Mouse (Mus musculus): ENCODE results near the gene Arsg. TPM values are rescaled to one million over a fixed set of nuclear protein-coding genes. Genes with fewer than 3 reads are reported as not detected.

Arsg gene
- polyA plus RNA-seq, 1 experiment from 2014 or later: 6.2 TPM

- DNase-seq (ENCODE audit: low spot score) (no peak), ATAC-seq (peak; percentile 38)
- Histone ChIP-seq H3K4me1 (ENCODE audit: control insufficient read depth, insufficient read depth, low read length) (peaks cover 18% of the 10 kb centered on the region), H3K36me3 (ENCODE audit: control insufficient read depth, insufficient read depth, low read length) (no peaks in the 10 kb centered on the region), H3K27ac (ENCODE audit: low read depth, low read length) (peak overlapping the region; percentile 92), H3K9me3 (replicated peaks; ENCODE audit: control insufficient read depth, low read length) (no peaks in the 10 kb centered on the region), H3K4me2 (ENCODE audit: low read length) (peak overlapping the region; percentile 85), H3K9ac (ENCODE audit: low read length) (peak overlapping the region; percentile 80), H3K27me3 (replicated peaks; ENCODE audit: control insufficient read depth, insufficient read depth, low read length) (no peaks in the 10 kb centered on the region), H3K4me3 (ENCODE audit: low read depth, low read length) (peak overlapping the region; percentile 78)
- 9% methylated on average over 14 of the region's 14 CpGs for WGBS
Observed at GRCm38 (mm10) chr11:109474086-109474742, 1.0 kb downstream of the Arsg start.

- WGBS: 72% methylated on average over 13 of the region's 13 CpGs
- DNase-seq (ENCODE audit: low spot score): no peak
- no peak for ATAC-seq
- H3K4me1 ChIP-seq (ENCODE audit: control insufficient read depth, insufficient read depth, low read length): peaks cover 18% of the 10 kb centered on the region
- no peaks in the 10 kb centered on the region for H3K36me3 ChIP-seq (ENCODE audit: control insufficient read depth, insufficient read depth, low read length)
- H3K27ac ChIP-seq (ENCODE audit: low read depth, low read length): no peak overlapping the region
- H3K9me3 ChIP-seq (replicated peaks; ENCODE audit: control insufficient read depth, low read length): no peaks in the 10 kb centered on the region
- no peak overlapping the region for H3K4me3 ChIP-seq (ENCODE audit: low read depth, low read length)
- no peaks in the 10 kb centered on the region for H3K27me3 ChIP-seq (replicated peaks; ENCODE audit: control insufficient read depth, insufficient read depth, low read length)
- H3K9ac ChIP-seq (ENCODE audit: low read length): no peak overlapping the region
- H3K4me2 ChIP-seq (ENCODE audit: low read length): no peak overlapping the region; the same call in 1 of the 2 replicates
Observed at GRCm38 (mm10) chr11:109474836-109475235, 1.7 kb downstream of the Arsg start.

GRCm38 (mm10) chr11:109475717-109476116 lies 2.5 kb downstream of the Arsg start:
- no peak overlapping the region for H3K4me3 ChIP-seq (ENCODE audit: low read depth, low read length)
- no peaks in the 10 kb centered on the region for H3K9me3 ChIP-seq (replicated peaks; ENCODE audit: control insufficient read depth, low read length)
- H3K4me2 ChIP-seq (ENCODE audit: low read length): no peak overlapping the region
- no peak overlapping the region for H3K9ac ChIP-seq (ENCODE audit: low read length)
- 56% methylated on average over 4 of the region's 4 CpGs for WGBS
- peak; percentile 22 for DNase-seq (ENCODE audit: low spot score)
- no peak for ATAC-seq
- no peaks in the 10 kb centered on the region for H3K27me3 ChIP-seq (replicated peaks; ENCODE audit: control insufficient read depth, insufficient read depth, low read length)
- H3K36me3 ChIP-seq (ENCODE audit: control insufficient read depth, insufficient read depth, low read length): no peaks in the 10 kb centered on the region
- 0 out of 2 replicates have a peak overlapping the region, but pooled peaks have one; percentile 23 for H3K27ac ChIP-seq (ENCODE audit: low read depth, low read length)
- H3K4me1 ChIP-seq (ENCODE audit: control insufficient read depth, insufficient read depth, low read length): peaks cover 18% of the 10 kb centered on the region

- ATAC-seq: no peak
- 3% methylated on average over 2 of the region's 2 CpGs for WGBS
- Histone ChIP-seq H3K27me3 (replicated peaks; ENCODE audit: control insufficient read depth, insufficient read depth, low read length) (no peaks in the 10 kb centered on the region), H3K27ac (ENCODE audit: low read depth, low read length) (peak overlapping the region; percentile 30; the same call in 1 of the 2 replicates), H3K4me3 (ENCODE audit: low read depth, low read length) (no peak overlapping the region), H3K9ac (ENCODE audit: low read length) (no peak overlapping the region), H3K9me3 (replicated peaks; ENCODE audit: control insufficient read depth, low read length) (no peaks in the 10 kb centered on the region), H3K36me3 (ENCODE audit: control insufficient read depth, insufficient read depth, low read length) (no peaks in the 10 kb centered on the region), H3K4me1 (ENCODE audit: control insufficient read depth, insufficient read depth, low read length) (peaks cover 18% of the 10 kb centered on the region), H3K4me2 (ENCODE audit: low read length) (0 out of 2 replicates have a peak overlapping the region, but pooled peaks have one; percentile 8)
- peak; percentile 67 for DNase-seq (ENCODE audit: low spot score)
Observed at GRCm38 (mm10) chr11:109476241-109476640, 3.1 kb downstream of the Arsg start.

- Histone ChIP-seq H3K4me1 (ENCODE audit: control insufficient read depth, insufficient read depth, low read length) (peaks cover 18% of the 10 kb centered on the region), H3K4me2 (ENCODE audit: low read length) (0 out of 2 replicates have a peak overlapping the region, but pooled peaks have one; percentile 8), H3K36me3 (ENCODE audit: control insufficient read depth, insufficient read depth, low read length) (no peaks in the 10 kb centered on the region), H3K27ac (ENCODE audit: low read depth, low read length) (peak overlapping the region; percentile 30; the same call in 1 of the 2 replicates), H3K9ac (ENCODE audit: low read length) (no peak overlapping the region), H3K9me3 (replicated peaks; ENCODE audit: control insufficient read depth, low read length) (no peaks in the 10 kb centered on the region), H3K4me3 (ENCODE audit: low read depth, low read length) (no peak overlapping the region), H3K27me3 (replicated peaks; ENCODE audit: control insufficient read depth, insufficient read depth, low read length) (no peaks in the 10 kb centered on the region)
- DNase-seq (ENCODE audit: low spot score) (no peak), ATAC-seq (no peak)
- WGBS: 24% methylated on average over 6 of the region's 6 CpGs
Observed at GRCm38 (mm10) chr11:109476653-109477052, 3.5 kb downstream of the Arsg start.

GRCm38 (mm10) chr11:109477606-109478380 lies 4.6 kb downstream of the Arsg start:
- H3K9me3 ChIP-seq (replicated peaks; ENCODE audit: control insufficient read depth, low read length): no peaks in the 10 kb centered on the region
- 58% methylated on average over 16 of the region's 16 CpGs for WGBS
- no peak overlapping the region for H3K27ac ChIP-seq (ENCODE audit: low read depth, low read length)
- peaks cover 18% of the 10 kb centered on the region for H3K4me1 ChIP-seq (ENCODE audit: control insufficient read depth, insufficient read depth, low read length)
- DNase-seq (ENCODE audit: low spot score) (no peak), ATAC-seq (no peak)
- no peaks in the 10 kb centered on the region for H3K36me3 ChIP-seq (ENCODE audit: control insufficient read depth, insufficient read depth, low read length)
- no peaks in the 10 kb centered on the region for H3K27me3 ChIP-seq (replicated peaks; ENCODE audit: control insufficient read depth, insufficient read depth, low read length)
- H3K4me2 ChIP-seq (ENCODE audit: low read length): no peak overlapping the region
- no peak overlapping the region for H3K9ac ChIP-seq (ENCODE audit: low read length)
- no peak overlapping the region for H3K4me3 ChIP-seq (ENCODE audit: low read depth, low read length)

GRCm38 (mm10) chr11:109479575-109480285 lies 6.6 kb downstream of the Arsg start:
- Histone ChIP-seq H3K9ac (ENCODE audit: low read length) (no peak overlapping the region), H3K4me3 (ENCODE audit: low read depth, low read length) (no peak overlapping the region), H3K27me3 (replicated peaks; ENCODE audit: control insufficient read depth, insufficient read depth, low read length) (no peaks in the 10 kb centered on the region), H3K27ac (ENCODE audit: low read depth, low read length) (no peak overlapping the region), H3K9me3 (replicated peaks; ENCODE audit: control insufficient read depth, low read length) (no peaks in the 10 kb centered on the region), H3K4me1 (ENCODE audit: control insufficient read depth, insufficient read depth, low read length) (peaks cover 14% of the 10 kb centered on the region), H3K4me2 (ENCODE audit: low read length) (no peak overlapping the region), H3K36me3 (ENCODE audit: control insufficient read depth, insufficient read depth, low read length) (no peaks in the 10 kb centered on the region)
- WGBS: 34% methylated on average over 16 of the region's 16 CpGs
- ATAC-seq: no peak
- DNase-seq (ENCODE audit: low spot score): no peak

GRCm38 (mm10) chr11:109480440-109480839 lies 7.3 kb downstream of the Arsg start:
- ATAC-seq (no peak), DNase-seq (ENCODE audit: low spot score) (no peak)
- 80% methylated on average over 8 of the region's 8 CpGs for WGBS
- Histone ChIP-seq H3K4me2 (ENCODE audit: low read length) (no peak overlapping the region), H3K4me3 (ENCODE audit: low read depth, low read length) (no peak overlapping the region), H3K36me3 (ENCODE audit: control insufficient read depth, insufficient read depth, low read length) (no peaks in the 10 kb centered on the region), H3K9ac (ENCODE audit: low read length) (no peak overlapping the region), H3K27ac (ENCODE audit: low read depth, low read length) (no peak overlapping the region), H3K9me3 (replicated peaks; ENCODE audit: control insufficient read depth, low read length) (no peaks in the 10 kb centered on the region), H3K27me3 (replicated peaks; ENCODE audit: control insufficient read depth, insufficient read depth, low read length) (no peaks in the 10 kb centered on the region), H3K4me1 (ENCODE audit: control insufficient read depth, insufficient read depth, low read length) (peaks cover 14% of the 10 kb centered on the region)
